Mouse (Mus musculus) spleen, adult 2 months (tissue): ENCODE results near the gene Mtmr12. TPM values are rescaled to one million over a fixed set of nuclear protein-coding genes. Genes with fewer than 3 reads are reported as not detected.

Experiments
- DNase-seq, 2 experiments: peaks; one replicate each; pipeline versions ENCODE4 v3.0.0 to v3.0.0-alpha.2; 2012 to 2021; ENCODE audit warnings: low spot score in 2 of 2, low read depth in 1 of 2
- H3K27ac ChIP-seq: fragments of 200-500 bp; 2 replicates; pipeline ENCODE4 v1.5.1; 2012; ENCODE audit warnings: low read length, inconsistent platforms; ENCODE audit not compliant: insufficient read depth
- H3K27me3 ChIP-seq: fragments of 200-500 bp; 2 replicates; pipeline ENCODE4 v1.6.1; 2012; ENCODE audit warnings: mild to moderate bottlenecking, moderate library complexity, low read length, inconsistent platforms; ENCODE audit not compliant: control insufficient read depth, insufficient read depth
- H3K36me3 ChIP-seq: fragments of 200-500 bp; 2 replicates; pipeline ENCODE4 v1.6.1; 2012; ENCODE audit warnings: mild to moderate bottlenecking, low read length, inconsistent platforms; ENCODE audit not compliant: control insufficient read depth, insufficient read depth
- H3K4me1 ChIP-seq: fragments of 200-500 bp; 2 replicates; pipeline ENCODE4 v1.6.1; 2011; ENCODE audit warnings: inconsistent platforms; ENCODE audit not compliant: control insufficient read depth, insufficient read depth, insufficient read length
- H3K4me3 ChIP-seq: fragments of 200-500 bp; 2 replicates; pipeline ENCODE4 v1.5.1; 2011; ENCODE audit warnings: mild to moderate bottlenecking, inconsistent platforms; ENCODE audit not compliant: insufficient read depth, insufficient read length; ENCODE audit errors: extremely low read depth
- CTCF ChIP-seq: fragments of 200-500 bp; IDR thresholded peaks from 2 replicates; pipeline ENCODE4 v1.5.1; 2011; ENCODE audit warnings: mild to moderate bottlenecking, inconsistent platforms; ENCODE audit not compliant: insufficient read depth, insufficient read length, insufficient replicate concordance; ENCODE audit errors: extremely low read depth
- POLR2A ChIP-seq: fragments of 200-500 bp; IDR thresholded peaks from 2 replicates; pipeline ENCODE4 v1.6.1; 2011; ENCODE audit warnings: low read depth, low read length, inconsistent platforms
- WGBS: fragments of 180-500 bp; shearing (Covaris S2); methylation state at CpG from one replicate; pipeline ENCODE4 v1.1.7; 2018; 5-methylcytosine and 5-hydroxymethylcytosine counted together
- polyA plus RNA-seq: library from polyadenylated mRNA; depleted of rRNA; stranded (reverse); fragments of >200 nt; gene quantifications from 2 replicates; pipeline ENCODE4 v1.2.3, GENCODE M21; 2012

Mtmr12 gene
- polyA plus RNA-seq, 1 experiment = 17.7 TPM

GRCm38 (mm10) chr15:12245580-12246359 is 40.9 kb downstream of the Mtmr12 start:
- Histone ChIP-seq H3K4me3 (no peak overlapping the region), H3K27me3 (no peaks in the 10 kb centered on the region), H3K36me3 (peaks cover 15% of the 10 kb centered on the region), H3K4me1 (no peaks in the 10 kb centered on the region), H3K27ac (no peak overlapping the region)
- TF ChIP-seq CTCF (no peak), POLR2A (no peak)
- 69% methylated on average over 6 of the region's 6 CpGs for WGBS
- no peak for DNase-seq

GRCm38 (mm10) chr15:12246360-12247158 is 41.7 kb downstream of the Mtmr12 start:
- TF ChIP-seq CTCF = no peak
- no peak for TF ChIP-seq POLR2A
- H3K4me1 ChIP-seq = no peaks in the 10 kb centered on the region
- WGBS = 85% methylated on average over 11 of the region's 11 CpGs
- no peaks in the 10 kb centered on the region for H3K27me3 ChIP-seq
- H3K27ac ChIP-seq = 0 out of 2 replicates have a peak overlapping the region, but pooled peaks have one; percentile 9
- no peak for DNase-seq
- peaks cover 22% of the 10 kb centered on the region for H3K36me3 ChIP-seq
- H3K4me3 ChIP-seq = no peak overlapping the region

GRCm38 (mm10) chr15:12247159-12247603 is 42.4 kb downstream of the Mtmr12 start:
- 97% methylated on average over 4 of the region's 4 CpGs for WGBS
- H3K27ac ChIP-seq = no peak overlapping the region
- TF ChIP-seq POLR2A = no peak
- no peak for TF ChIP-seq CTCF
- H3K36me3 ChIP-seq = peaks cover 28% of the 10 kb centered on the region
- H3K27me3 ChIP-seq = no peaks in the 10 kb centered on the region
- H3K4me1 ChIP-seq = no peaks in the 10 kb centered on the region
- H3K4me3 ChIP-seq = no peak overlapping the region
- DNase-seq = no peak

- H3K4me1 ChIP-seq = no peaks in the 10 kb centered on the region
- TF ChIP-seq POLR2A = no peak
- TF ChIP-seq CTCF = no peak; the same call in 1 of the 2 replicates
- no peaks in the 10 kb centered on the region for H3K27me3 ChIP-seq
- H3K4me3 ChIP-seq = no peak overlapping the region
- DNase-seq = peak; percentile 28 to 43
- H3K27ac ChIP-seq = no peak overlapping the region
- H3K36me3 ChIP-seq = peaks cover 27% of the 10 kb centered on the region
- WGBS = 58% methylated on average over 4 of the region's 4 CpGs
These were observed 43.5 kb downstream of the Mtmr12 start for GRCm38 (mm10) chr15:12248279-12248678.

- Histone ChIP-seq H3K27me3 (no peaks in the 10 kb centered on the region), H3K4me3 (no peak overlapping the region), H3K4me1 (no peaks in the 10 kb centered on the region), H3K36me3 (peaks cover 28% of the 10 kb centered on the region), H3K27ac (no peak overlapping the region)
- no peak for TF ChIP-seq POLR2A
- no peak for TF ChIP-seq CTCF
- WGBS = 82% methylated on average over 5 of the region's 5 CpGs
- DNase-seq = no peak
These were observed 45.5 kb downstream of the Mtmr12 start for GRCm38 (mm10) chr15:12250350-12250749.

GRCm38 (mm10) chr15:12251416-12252140 is 46.8 kb downstream of the Mtmr12 start:
- TF ChIP-seq POLR2A = no peak
- no peak for TF ChIP-seq CTCF
- Histone ChIP-seq H3K27ac (no peak overlapping the region), H3K36me3 (peaks cover 21% of the 10 kb centered on the region), H3K4me3 (no peak overlapping the region), H3K27me3 (no peaks in the 10 kb centered on the region), H3K4me1 (no peaks in the 10 kb centered on the region)
- WGBS = 97% methylated on average over 15 of the region's 15 CpGs
- no peak for DNase-seq
